Mouse (Mus musculus) kidney, postnatal 0 days (tissue): ENCODE results near the gene Chst7. TPM values are rescaled to one million over a fixed set of nuclear protein-coding genes. Genes with fewer than 3 reads are reported as not detected.
A peak's percentile ranks its signal among the peaks of the same experiment; 100 is the strongest.

Source experiments
- ATAC-seq: fragments of 200-750 bp; cut with Nextera tagmentation; replicated peaks from 2 replicates; pipeline ENCODE4 v1.8.0; 2017; ENCODE audit warnings: low read depth, moderate number of reproducible peaks, moderate TSS enrichment, moderate library complexity; ENCODE audit not compliant: low FRiP score
- DNase-seq: peaks from one replicate; pipeline ENCODE4 v3.0.0-alpha.2; 2016; ENCODE audit warnings: low spot score
- H3K27ac ChIP-seq: fragments of 300-500 bp; sonication (generic); 2 replicates; pipeline ENCODE4 v1.5.1; 2014; ENCODE audit warnings: mild to moderate bottlenecking
- H3K27me3 ChIP-seq: fragments of 300-500 bp; sonication (generic); 2 replicates; pipeline ENCODE4 v1.6.1; 2014; ENCODE audit warnings: low read length, mixed read lengths; ENCODE audit not compliant: insufficient read depth
- H3K36me3 ChIP-seq: fragments of 300-500 bp; sonication (generic); 2 replicates; pipeline ENCODE4 v1.6.1; 2014; ENCODE audit warnings: low read length, mixed read lengths; ENCODE audit not compliant: insufficient read depth
- H3K4me1 ChIP-seq: fragments of 300-500 bp; sonication (generic); replicated peaks from 2 replicates; pipeline ENCODE4 v1.6.1; 2014; ENCODE audit warnings: antibody characterized with exemption, low read length, mixed read lengths; ENCODE audit not compliant: insufficient read depth
- H3K4me2 ChIP-seq: fragments of 300-500 bp; sonication (generic); 2 replicates; pipeline ENCODE4 v1.6.1; 2014; ENCODE audit warnings: mild to moderate bottlenecking, low read length, moderate library complexity, mixed read lengths
- H3K4me3 ChIP-seq: fragments of 300-500 bp; sonication (generic); replicated peaks from 2 replicates; pipeline ENCODE4 v1.5.1; 2014; ENCODE audit warnings: low read depth, low read length
- H3K9ac ChIP-seq: fragments of 300-500 bp; sonication (generic); 2 replicates; pipeline ENCODE4 v1.6.1; 2014; ENCODE audit warnings: low read depth, low read length
- H3K9me3 ChIP-seq: fragments of 300-500 bp; sonication (generic); replicated peaks from 2 replicates; pipeline ENCODE4 v1.6.1; 2016; ENCODE audit warnings: low read length, inconsistent platforms, mixed read lengths
- CTCF ChIP-seq: IDR thresholded peaks from 2 replicates; pipeline ENCODE4 v1.5.1; 2016; ENCODE audit warnings: antibody characterized with exemption, low read depth, mild to moderate bottlenecking, moderate library complexity
- WGBS: fragments of 180-500 bp; shearing (Covaris S2); extraction: QIAGEN DNeasy Blood & Tissue Kit; methylation state at CpG from one replicate; pipeline ENCODE4 v1.1.7; 2014; 5-methylcytosine and 5-hydroxymethylcytosine counted together
- polyA plus RNA-seq: library from polyadenylated mRNA; unstranded; fragments of >200 nt; fragmentation: Nextera tagmentation; extraction: Ambion mirVana; gene quantifications from 2 replicates; pipeline ENCODE4 v1.2.1, GENCODE M21; 2015

Gene Chst7
- polyA plus RNA-seq, 1 experiment from 2014 or later, result 4.1 TPM

- Histone ChIP-seq H3K9me3 (no peaks in the 10 kb centered on the region), H3K4me2 (no peak overlapping the region), H3K27ac (no peak overlapping the region), H3K4me3 (no peak overlapping the region), H3K27me3 (no peaks in the 10 kb centered on the region), H3K9ac (no peak overlapping the region), H3K36me3 (no peaks in the 10 kb centered on the region), H3K4me1 (no peaks in the 10 kb centered on the region)
- DNase-seq (peak; percentile 39), ATAC-seq (no peak)
- no peak for TF ChIP-seq CTCF
These were observed 7.3 kb downstream of the Chst7 start for GRCm38 (mm10) chrX:20066636-20067035.

- DNase-seq (no peak), ATAC-seq (no peak)
- H3K9ac ChIP-seq, result no peak overlapping the region
- H3K4me3 ChIP-seq, result no peak overlapping the region
- H3K36me3 ChIP-seq, result no peaks in the 10 kb centered on the region
- no peaks in the 10 kb centered on the region for H3K27me3 ChIP-seq
- no peak for TF ChIP-seq CTCF
- 50% methylated on average over 4 of the region's 4 CpGs for WGBS
- H3K9me3 ChIP-seq, result no peaks in the 10 kb centered on the region
- no peak overlapping the region for H3K27ac ChIP-seq
- no peaks in the 10 kb centered on the region for H3K4me1 ChIP-seq
- H3K4me2 ChIP-seq, result no peak overlapping the region
These were observed 10.8 kb downstream of the Chst7 start for GRCm38 (mm10) chrX:20070196-20070595.

GRCm38 (mm10) chrX:20117717-20118116 is 58.4 kb downstream of the Chst7 start:
- Histone ChIP-seq H3K27ac (no peak overlapping the region), H3K27me3 (no peaks in the 10 kb centered on the region), H3K9me3 (no peaks in the 10 kb centered on the region), H3K36me3 (no peaks in the 10 kb centered on the region), H3K4me2 (no peak overlapping the region), H3K9ac (no peak overlapping the region), H3K4me1 (no peaks in the 10 kb centered on the region), H3K4me3 (no peak overlapping the region)
- no peak for TF ChIP-seq CTCF
- DNase-seq, result no peak
- ATAC-seq, result no peak
- 63% methylated on average over 2 of the region's 2 CpGs for WGBS

- no peaks in the 10 kb centered on the region for H3K9me3 ChIP-seq
- no peaks in the 10 kb centered on the region for H3K4me1 ChIP-seq
- H3K36me3 ChIP-seq, result no peaks in the 10 kb centered on the region
- 70% methylated on average over 2 of the region's 2 CpGs for WGBS
- no peak overlapping the region for H3K4me2 ChIP-seq
- DNase-seq (no peak), ATAC-seq (no peak)
- H3K9ac ChIP-seq, result no peak overlapping the region
- no peak for TF ChIP-seq CTCF
- no peaks in the 10 kb centered on the region for H3K27me3 ChIP-seq
- H3K27ac ChIP-seq, result no peak overlapping the region
- no peak overlapping the region for H3K4me3 ChIP-seq
These were observed 66.1 kb downstream of the Chst7 start for GRCm38 (mm10) chrX:20125481-20125880.

- H3K27ac ChIP-seq, result no peak overlapping the region
- H3K9ac ChIP-seq, result no peak overlapping the region
- H3K36me3 ChIP-seq, result no peaks in the 10 kb centered on the region
- DNase-seq (no peak), ATAC-seq (no peak)
- no peaks in the 10 kb centered on the region for H3K27me3 ChIP-seq
- no peak for TF ChIP-seq CTCF
- H3K9me3 ChIP-seq, result no peaks in the 10 kb centered on the region
- H3K4me2 ChIP-seq, result no peak overlapping the region
- H3K4me3 ChIP-seq, result no peak overlapping the region
- no peaks in the 10 kb centered on the region for H3K4me1 ChIP-seq
These were observed 69.6 kb downstream of the Chst7 start for GRCm38 (mm10) chrX:20128951-20129350.

- TF ChIP-seq CTCF, result no peak
- no peaks in the 10 kb centered on the region for H3K27me3 ChIP-seq
- H3K4me2 ChIP-seq, result no peak overlapping the region
- no peaks in the 10 kb centered on the region for H3K4me1 ChIP-seq
- no peaks in the 10 kb centered on the region for H3K9me3 ChIP-seq
- H3K9ac ChIP-seq, result no peak overlapping the region
- no peaks in the 10 kb centered on the region for H3K36me3 ChIP-seq
- no peak overlapping the region for H3K4me3 ChIP-seq
- DNase-seq, result peak; percentile 34
- no peak overlapping the region for H3K27ac ChIP-seq
- no peak for ATAC-seq
- WGBS, result 67% methylated on average over 1 of the region's 1 CpGs
These were observed 70.1 kb downstream of the Chst7 start for GRCm38 (mm10) chrX:20129466-20129865.

Other genes with a start within 250 kb of the Chst7 start
- 1.1 and 1.2 TPM in 2 replicates for gene Slc9a7, start 232.2 kb downstream of the Chst7 start, polyA plus RNA-seq